Comparison of ENCODE assay signal across 9 mouse cellular contexts in genomic region chr4:55077902-55078716, GRCm38 (mm10).
A peak's percentile ranks its signal among the peaks of the same experiment; 100 is the strongest.
DNase-seq lines count a peak whose midpoint lies in the region; ATAC-seq lines count a peak whose summit lies in the region.
"Had no signal": no experiment of that assay in that cellular context is flagged by ENCODE, and none has a peak within 500 bp of the region (broad histone marks: within the 10 kb centered on the region; RNA-seq: fewer than 3 reads in every experiment).

No protein-coding gene starts in this region.

- ATAC-seq in forebrain, embryonic 16.5 days = peak; percentile 65

- no peak overlapping the region for H3K4me2 ChIP-seq in forebrain, embryonic 16.5 days (ENCODE audit: low read length)

- H3K9ac ChIP-seq in forebrain, embryonic 16.5 days (replicated peaks; ENCODE audit: low read depth, low read length) = no peak overlapping the region

- H3K27ac ChIP-seq in forebrain, embryonic 16.5 days (ENCODE audit: low read length) = peak overlapping the region; percentile 92

- DNase-seq in adrenal gland, postnatal 14 days = peak; percentile 62
- no peak for DNase-seq in adrenal gland, adult 18-20 months (ENCODE audit: low spot score in 2 of 2)
- DNase-seq in MN1 (ENCODE audit: low spot score) = peak; percentile 55
- peak; percentile 55 for DNase-seq in lung, postnatal 14 days
- DNase-seq in left cerebral cortex, postnatal 14 days (ENCODE audit: low spot score in 2 of 2) = no peak
- DNase-seq in layer of hippocampus, postnatal 10 days (ENCODE audit: low spot score in 2 of 2) = no peak
- no peak for DNase-seq in gastrocnemius, postnatal 10 days

- intact Hi-C loops in left cerebral cortex, postnatal 14 days (cut with DNase I) = no loop called here

- WGBS in forebrain, embryonic 16.5 days = 46% methylated on average over 16 of the region's 16 CpGs

- no peaks in the 10 kb centered on the region for H3K9me3 ChIP-seq in forebrain, embryonic 16.5 days (ENCODE audit: control insufficient read depth, low read length)

- peaks cover 37% of the 10 kb centered on the region for H3K36me3 ChIP-seq in forebrain, embryonic 16.5 days (ENCODE audit: control insufficient read depth, insufficient read depth)

- peaks cover 26% of the 10 kb centered on the region for H3K4me1 ChIP-seq in forebrain, embryonic 16.5 days (replicated peaks; ENCODE audit: control insufficient read depth, insufficient read depth, low read length)
- H3K4me1 ChIP-seq: megakaryocyte, embryonic 14.5 days had no signal

- no peaks in the 10 kb centered on the region for H3K27me3 ChIP-seq in forebrain, embryonic 16.5 days (replicated peaks; ENCODE audit: control insufficient read depth, insufficient read depth, low read length)
- H3K27me3 ChIP-seq: megakaryocyte, embryonic 14.5 days had no signal

- no peak overlapping the region for H3K4me3 ChIP-seq in forebrain, embryonic 16.5 days (replicated peaks; ENCODE audit: low read length)
- H3K4me3 ChIP-seq: megakaryocyte, embryonic 14.5 days had no signal

Comparison
In these comparisons a context has a peak if more than half of its experiments do, and no peak if none do; other contexts are left out.
1. DNase-seq: peak in adrenal gland, postnatal 14 days (single experiment), MN1 (single experiment) and lung, postnatal 14 days (single experiment); none in adrenal gland, adult 18-20 months (0 of 2), left cerebral cortex, postnatal 14 days (0 of 2), layer of hippocampus, postnatal 10 days (0 of 2) and gastrocnemius, postnatal 10 days (single experiment).